Mouse (Mus musculus) liver, embryonic 14.5 days (tissue): ENCODE results near the gene Gm6164.
"Not testable (repeated sequence)": the region's sequence is repeated elsewhere in the genome, so short reads cannot be mapped to it uniquely, and the experiment has no call there.

Experiments
- CTCF ChIP-seq: IDR thresholded peaks from 2 replicates; pipeline ENCODE4 v1.5.1; 2016; ENCODE audit warnings: antibody characterized with exemption, low read depth, control low read depth
- EP300 ChIP-seq: IDR thresholded peaks from 2 replicates; pipeline ENCODE4 v1.6.1; 2016; ENCODE audit warnings: antibody characterized with exemption, low read depth

GRCm38 (mm10) chr7:20168277-20168676, 37.1 kb downstream of the Gm6164 start, which contains the start of gene Vmn1r94:
- not testable (repeated sequence) for TF ChIP-seq CTCF, EP300
